Mouse (Mus musculus) forebrain, postnatal 0 days (tissue): ENCODE data around the gene Gm10153. TPM values are rescaled to one million over a fixed set of nuclear protein-coding genes. Genes with fewer than 3 reads are reported as not detected.
"Not testable (repeated sequence)": the region's sequence is repeated elsewhere in the genome, so short reads cannot be mapped to it uniquely, and the experiment has no call there.

ENCODE experiments used
- ATAC-seq: fragments of 200-750 bp; cut with Nextera tagmentation; 2 replicates; pipeline ENCODE4 v1.8.0; 2017; ENCODE audit warnings: mild to moderate bottlenecking, moderate library complexity
- DNase-seq: peaks from one replicate; pipeline ENCODE4 v3.0.0-alpha.2; 2015
- H3K27ac ChIP-seq: fragments of 300-500 bp; sonication (generic); 2 replicates; pipeline ENCODE4 v1.5.1; 2014; ENCODE audit warnings: low read depth, mild to moderate bottlenecking, antibody characterized with exemption, low read length, moderate library complexity, mixed read lengths
- H3K27me3 ChIP-seq: fragments of 300-500 bp; sonication (generic); 2 replicates; pipeline ENCODE4 v1.6.1; 2014; ENCODE audit warnings: mild to moderate bottlenecking, low read length, mixed read lengths; ENCODE audit not compliant: insufficient read depth
- H3K36me3 ChIP-seq: fragments of 300-500 bp; sonication (generic); 2 replicates; pipeline ENCODE4 v1.6.1; 2014; ENCODE audit warnings: mild to moderate bottlenecking, moderate library complexity; ENCODE audit not compliant: insufficient read depth
- H3K4me1 ChIP-seq: fragments of 300-500 bp; sonication (generic); 2 replicates; pipeline ENCODE4 v1.6.1; 2014; ENCODE audit warnings: antibody characterized with exemption; ENCODE audit not compliant: insufficient read depth
- H3K4me2 ChIP-seq: fragments of 300-500 bp; sonication (generic); 2 replicates; pipeline ENCODE4 v1.6.1; 2014; ENCODE audit warnings: low read depth, mild to moderate bottlenecking, moderate library complexity
- H3K4me3 ChIP-seq: fragments of 300-500 bp; sonication (generic); 2 replicates; pipeline ENCODE4 v1.5.1; 2014; ENCODE audit warnings: low read depth, low read length, mixed read lengths
- H3K9ac ChIP-seq: fragments of 300-500 bp; sonication (generic); 2 replicates; pipeline ENCODE4 v1.6.1; 2014; ENCODE audit warnings: mild to moderate bottlenecking
- H3K9me3 ChIP-seq: fragments of 300-500 bp; sonication (generic); 2 replicates; pipeline ENCODE4 v1.6.1; 2016; ENCODE audit warnings: low read length
- CTCF ChIP-seq: sonication (generic); IDR thresholded peaks from 2 replicates; pipeline ENCODE4 v1.5.1; 2016; ENCODE audit warnings: antibody characterized with exemption, control low read depth, low read depth
- WGBS: fragments of 180-500 bp; shearing (Covaris S2); extraction: QIAGEN DNeasy Blood & Tissue Kit; methylation state at CpG from one replicate; pipeline ENCODE4 v1.1.7; 2014; 5-methylcytosine and 5-hydroxymethylcytosine counted together
- polyA plus RNA-seq: library from polyadenylated mRNA; unstranded; fragments of >200 nt; fragmentation: Nextera tagmentation; extraction: Ambion mirVana; gene quantifications from 2 replicates; pipeline ENCODE4 v1.2.1, GENCODE M21; 2015
- total RNA-seq: library from RNA; depleted of rRNA; stranded (reverse); fragments of >200 nt; gene quantifications from 2 replicates; pipeline ENCODE4 v1.2.3, GENCODE M21; 2014

Gm10153 gene
- total and polyA plus RNA-seq, 2 experiments from 2014 or later, result not detected

- no peak overlapping the region for H3K4me2 ChIP-seq
- no peaks in the 10 kb centered on the region for H3K9me3 ChIP-seq
- H3K27me3 ChIP-seq, result no peaks in the 10 kb centered on the region
- no peaks in the 10 kb centered on the region for H3K4me1 ChIP-seq
- no peak overlapping the region for H3K4me3 ChIP-seq
- 88% methylated on average over 3 of the region's 3 CpGs for WGBS
- ATAC-seq, result no peak
- H3K27ac ChIP-seq, result no peak overlapping the region
- no peak for TF ChIP-seq CTCF
- no peaks in the 10 kb centered on the region for H3K36me3 ChIP-seq
- DNase-seq, result no peak
- no peak overlapping the region for H3K9ac ChIP-seq
Measured at GRCm38 (mm10) chr7:142159366-142159765, 30.8 kb downstream of the Gm10153 start.

- H3K36me3 ChIP-seq, H3K4me3 ChIP-seq, H3K9ac ChIP-seq, H3K27ac ChIP-seq, H3K27me3 ChIP-seq, H3K4me1 ChIP-seq, ATAC-seq, H3K4me2 ChIP-seq, DNase-seq, H3K9me3 ChIP-seq: not testable (repeated sequence)
- 44% methylated on average over 2 of the region's 2 CpGs for WGBS
Measured at GRCm38 (mm10) chr7:142157013-142157412, 33.2 kb downstream of the Gm10153 start, which contains the start of gene Gm29735. Gm29735 (minus strand) TSS chr7:142157113.

- Histone ChIP-seq H3K36me3 (no peaks in the 10 kb centered on the region), H3K27ac (no peak overlapping the region), H3K4me3 (no peak overlapping the region), H3K9me3 (no peaks in the 10 kb centered on the region), H3K9ac (no peak overlapping the region), H3K4me1 (no peaks in the 10 kb centered on the region), H3K4me2 (no peak overlapping the region), H3K27me3 (no peaks in the 10 kb centered on the region)
- no peak for ATAC-seq
- WGBS, result 38% methylated on average over 1 of the region's 1 CpGs
- TF ChIP-seq CTCF, result no peak
- no peak for DNase-seq
Measured at GRCm38 (mm10) chr7:142155308-142155707, 34.9 kb downstream of the Gm10153 start.

GRCm38 (mm10) chr7:142152191-142152590, 38.0 kb downstream of the Gm10153 start:
- H3K4me1 ChIP-seq, result no peaks in the 10 kb centered on the region
- DNase-seq (no peak), ATAC-seq (no peak)
- WGBS, result 84% methylated on average over 4 of the region's 4 CpGs
- no peaks in the 10 kb centered on the region for H3K36me3 ChIP-seq
- no peak for TF ChIP-seq CTCF
- H3K27ac ChIP-seq, result no peak overlapping the region
- no peak overlapping the region for H3K9ac ChIP-seq
- H3K4me3 ChIP-seq, result no peak overlapping the region
- H3K27me3 ChIP-seq, result no peaks in the 10 kb centered on the region
- H3K4me2 ChIP-seq, result no peak overlapping the region
- H3K9me3 ChIP-seq, result no peaks in the 10 kb centered on the region

GRCm38 (mm10) chr7:142148633-142149032, 41.6 kb downstream of the Gm10153 start:
- no peaks in the 10 kb centered on the region for H3K9me3 ChIP-seq
- H3K4me1 ChIP-seq, result no peaks in the 10 kb centered on the region
- no peak for ATAC-seq
- no peak overlapping the region for H3K4me3 ChIP-seq
- H3K4me2 ChIP-seq, result no peak overlapping the region
- no peak for DNase-seq
- no peak for TF ChIP-seq CTCF
- no peak overlapping the region for H3K27ac ChIP-seq
- no peaks in the 10 kb centered on the region for H3K36me3 ChIP-seq
- no peak overlapping the region for H3K9ac ChIP-seq
- H3K27me3 ChIP-seq, result no peaks in the 10 kb centered on the region

- Histone ChIP-seq H3K4me1 (no peaks in the 10 kb centered on the region), H3K9ac (no peak overlapping the region), H3K27ac (no peak overlapping the region), H3K4me2 (no peak overlapping the region), H3K4me3 (no peak overlapping the region), H3K36me3 (no peaks in the 10 kb centered on the region), H3K27me3 (no peaks in the 10 kb centered on the region), H3K9me3 (no peaks in the 10 kb centered on the region)
- peak; percentile 58 for TF ChIP-seq CTCF
- ATAC-seq, result no peak
- peak; percentile 36 for DNase-seq
- WGBS, result 0% methylated on average over 1 of the region's 1 CpGs
Measured at GRCm38 (mm10) chr7:142146033-142146432, 44.2 kb downstream of the Gm10153 start.

GRCm38 (mm10) chr7:142145413-142145940, 44.7 kb downstream of the Gm10153 start:
- ATAC-seq, result no peak
- no peak overlapping the region for H3K4me3 ChIP-seq
- H3K27ac ChIP-seq, result no peak overlapping the region
- no peaks in the 10 kb centered on the region for H3K36me3 ChIP-seq
- no peak overlapping the region for H3K9ac ChIP-seq
- H3K4me2 ChIP-seq, result no peak overlapping the region
- no peaks in the 10 kb centered on the region for H3K27me3 ChIP-seq
- H3K9me3 ChIP-seq, result no peaks in the 10 kb centered on the region
- TF ChIP-seq CTCF, result no peak
- no peak for DNase-seq
- 41% methylated on average over 4 of the region's 4 CpGs for WGBS
- no peaks in the 10 kb centered on the region for H3K4me1 ChIP-seq
